Mouse (Mus musculus): ENCODE measurements at regions not wholly inside any gene's neighbourhood (a gene's known extent, or its start where the extent isn't known, plus 50 kb on each side); places are given as distances from the start of the nearest gene placed in this dataset.
"Not testable (repeated sequence)": the region's sequence is repeated elsewhere in the genome, so short reads cannot be mapped to it uniquely, and the experiment has no call there.

DNA sequence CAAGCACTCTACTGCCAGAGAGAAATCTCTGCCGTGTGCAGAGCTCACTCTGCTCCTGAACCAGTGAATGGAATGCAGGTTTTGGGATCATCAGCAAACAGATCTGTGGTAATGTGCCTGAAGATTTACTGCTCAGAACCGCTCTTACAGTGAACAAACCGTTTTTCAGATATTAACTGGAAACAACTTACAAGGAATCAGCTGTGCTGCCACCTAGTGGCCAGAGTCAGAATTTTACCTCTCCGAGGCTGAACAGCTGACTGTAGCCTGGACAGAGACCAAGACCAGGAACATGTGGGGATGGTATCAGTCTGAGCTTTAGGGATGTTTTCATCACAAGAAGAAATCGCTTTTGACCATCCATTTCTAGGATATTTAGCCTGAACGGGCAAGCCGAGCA lies 65.3 kb downstream of the Gm15023 start:
- not testable (repeated sequence) for H3K4me3 ChIP-seq; H3K9me3 ChIP-seq (replicated peaks); ATAC-seq; H3K27me3 ChIP-seq; H3K36me3 ChIP-seq (ENCODE audit: poor library complexity, severe bottlenecking); H3K27ac ChIP-seq; H3K9ac ChIP-seq; H3K4me1 ChIP-seq; H3K4me2 ChIP-seq
- WGBS: 32% methylated on average over 6 of the region's 7 CpGs

GRCm38 (mm10) chrX:135110866-135111265 lies 66.6 kb downstream of the Gm15023 start:
- H3K36me3 ChIP-seq (ENCODE audit: poor library complexity, severe bottlenecking); H3K9ac ChIP-seq; ATAC-seq; H3K27ac ChIP-seq; H3K4me2 ChIP-seq; H3K9me3 ChIP-seq (replicated peaks); H3K27me3 ChIP-seq; H3K4me1 ChIP-seq; H3K4me3 ChIP-seq: not testable (repeated sequence)
- WGBS: 25% methylated on average over 4 of the region's 4 CpGs

DNA sequence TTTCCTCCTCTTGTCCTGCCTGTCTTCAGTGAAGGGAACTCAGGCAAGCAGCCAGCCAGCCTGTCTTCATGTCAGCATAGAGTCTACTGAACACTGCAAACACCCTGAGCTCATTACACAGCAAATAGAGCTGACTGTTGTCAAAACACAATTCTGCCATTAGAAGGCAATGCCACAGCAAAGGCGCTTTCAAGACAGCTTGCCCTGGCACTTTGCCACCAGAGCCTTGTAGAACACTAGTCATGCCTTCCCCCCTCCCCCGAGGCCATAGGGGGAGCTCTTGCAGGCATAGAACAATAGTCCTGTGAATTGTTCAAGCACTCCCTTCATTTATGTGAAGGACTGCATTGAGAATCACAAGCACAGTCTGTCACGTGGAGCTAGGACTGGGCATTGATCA lies 75.8 kb downstream of the Gm15023 start:
- H3K27ac ChIP-seq: no peak overlapping the region
- ATAC-seq: peak; percentile 96
- 22% methylated on average over 3 of the region's 3 CpGs for WGBS
- H3K4me2 ChIP-seq: no peak overlapping the region
- H3K9me3 ChIP-seq (replicated peaks): no peaks in the 10 kb centered on the region
- no peak overlapping the region for H3K4me3 ChIP-seq
- H3K9ac ChIP-seq: no peak overlapping the region
- no peaks in the 10 kb centered on the region for H3K4me1 ChIP-seq
- H3K27me3 ChIP-seq: peaks cover 5% of the 10 kb centered on the region; the same call in 1 of the 2 replicates
- no peaks in the 10 kb centered on the region for H3K36me3 ChIP-seq (ENCODE audit: poor library complexity, severe bottlenecking)

GRCm38 (mm10) chrX:135098101-135098500 lies 79.3 kb downstream of the Gm15023 start:
- H3K4me1 ChIP-seq: no peaks in the 10 kb centered on the region
- H3K9ac ChIP-seq: no peak overlapping the region
- no peak overlapping the region for H3K4me3 ChIP-seq
- ATAC-seq: no peak
- no peak overlapping the region for H3K4me2 ChIP-seq
- H3K27ac ChIP-seq: no peak overlapping the region
- peaks cover 5% of the 10 kb centered on the region; the same call in 1 of the 2 replicates for H3K27me3 ChIP-seq
- no peaks in the 10 kb centered on the region for H3K9me3 ChIP-seq (replicated peaks)
- H3K36me3 ChIP-seq (ENCODE audit: poor library complexity, severe bottlenecking): no peaks in the 10 kb centered on the region

GRCm38 (mm10) chrX:135096206-135096605 lies 81.2 kb downstream of the Gm15023 start:
- Histone ChIP-seq H3K9me3 (replicated peaks) (no peaks in the 10 kb centered on the region), H3K4me3 (no peak overlapping the region), H3K27ac (no peak overlapping the region), H3K27me3 (peaks cover 5% of the 10 kb centered on the region; the same call in 1 of the 2 replicates), H3K4me2 (no peak overlapping the region), H3K9ac (no peak overlapping the region), H3K36me3 (ENCODE audit: poor library complexity, severe bottlenecking) (no peaks in the 10 kb centered on the region), H3K4me1 (no peaks in the 10 kb centered on the region)
- WGBS: 69% methylated on average over 3 of the region's 3 CpGs
- ATAC-seq: no peak

GRCm38 (mm10) chrX:135091074-135091473 lies 82.1 kb upstream of the Zmat1 start:
- not testable (repeated sequence) for H3K27ac ChIP-seq; H3K4me1 ChIP-seq; H3K9me3 ChIP-seq (replicated peaks); H3K27me3 ChIP-seq; H3K36me3 ChIP-seq (ENCODE audit: poor library complexity, severe bottlenecking); H3K4me3 ChIP-seq; H3K9ac ChIP-seq; H3K4me2 ChIP-seq
- ATAC-seq: peak; percentile 72
- 26% methylated on average over 1 of the region's 3 CpGs for WGBS

DNA sequence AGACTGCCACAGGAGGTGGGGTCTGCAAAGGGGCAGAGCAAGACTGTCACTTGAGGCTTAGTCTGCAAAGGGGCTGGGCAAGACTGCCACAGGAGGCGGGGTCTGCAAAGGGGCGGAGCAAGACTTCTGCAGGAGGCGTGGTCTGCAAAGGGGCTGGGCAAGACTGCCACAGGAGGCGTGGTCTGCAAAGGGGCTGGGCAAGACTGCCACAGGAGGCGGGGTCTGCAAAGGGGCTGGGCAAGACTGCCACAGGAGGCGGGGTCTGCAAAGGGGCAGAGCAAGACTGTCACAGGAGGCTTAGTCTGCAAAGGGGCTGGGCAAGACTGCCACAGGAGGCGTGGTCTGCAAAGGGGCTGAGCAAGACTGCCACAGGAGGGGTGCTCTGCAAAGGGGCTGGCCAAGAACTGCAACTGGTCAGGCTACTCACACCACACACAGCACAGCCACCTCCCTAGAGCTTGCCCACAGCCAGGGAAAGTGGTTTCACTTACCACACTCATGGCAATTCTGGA lies 78.1 kb upstream of the Zmat1 start:
- H3K4me2 ChIP-seq; H3K27me3 ChIP-seq; ATAC-seq; H3K9me3 ChIP-seq (replicated peaks); H3K4me1 ChIP-seq; H3K27ac ChIP-seq; H3K4me3 ChIP-seq; H3K9ac ChIP-seq; H3K36me3 ChIP-seq (ENCODE audit: poor library complexity, severe bottlenecking): not testable (repeated sequence)
- WGBS: 13% methylated on average over 6 of the region's 7 CpGs

DNA sequence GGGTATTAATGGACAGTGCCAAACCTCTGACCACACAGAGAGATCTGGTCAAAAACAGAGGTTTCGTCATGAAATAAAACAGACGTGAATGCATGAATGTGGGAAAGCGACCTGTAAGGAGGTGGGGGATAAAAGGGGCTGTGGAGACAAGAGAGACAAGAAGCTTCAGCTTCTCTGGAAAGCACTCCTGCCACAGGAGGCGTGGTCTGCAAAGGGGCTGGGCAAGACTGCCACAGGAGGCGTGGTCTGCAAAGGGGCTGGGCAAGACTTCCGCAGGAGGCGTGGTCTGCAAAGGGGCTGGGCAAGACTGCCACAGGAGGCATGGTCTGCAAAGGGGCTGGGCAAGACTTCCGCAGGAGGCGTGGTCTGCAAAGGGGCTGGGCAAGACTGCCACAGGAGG lies 77.6 kb upstream of the Zmat1 start:
- not testable (repeated sequence) for H3K27ac ChIP-seq; H3K4me1 ChIP-seq; H3K4me2 ChIP-seq; ATAC-seq; H3K36me3 ChIP-seq (ENCODE audit: poor library complexity, severe bottlenecking); H3K9me3 ChIP-seq (replicated peaks); H3K27me3 ChIP-seq; H3K4me3 ChIP-seq; H3K9ac ChIP-seq
- 33% methylated on average over 9 of the region's 9 CpGs for WGBS

DNA sequence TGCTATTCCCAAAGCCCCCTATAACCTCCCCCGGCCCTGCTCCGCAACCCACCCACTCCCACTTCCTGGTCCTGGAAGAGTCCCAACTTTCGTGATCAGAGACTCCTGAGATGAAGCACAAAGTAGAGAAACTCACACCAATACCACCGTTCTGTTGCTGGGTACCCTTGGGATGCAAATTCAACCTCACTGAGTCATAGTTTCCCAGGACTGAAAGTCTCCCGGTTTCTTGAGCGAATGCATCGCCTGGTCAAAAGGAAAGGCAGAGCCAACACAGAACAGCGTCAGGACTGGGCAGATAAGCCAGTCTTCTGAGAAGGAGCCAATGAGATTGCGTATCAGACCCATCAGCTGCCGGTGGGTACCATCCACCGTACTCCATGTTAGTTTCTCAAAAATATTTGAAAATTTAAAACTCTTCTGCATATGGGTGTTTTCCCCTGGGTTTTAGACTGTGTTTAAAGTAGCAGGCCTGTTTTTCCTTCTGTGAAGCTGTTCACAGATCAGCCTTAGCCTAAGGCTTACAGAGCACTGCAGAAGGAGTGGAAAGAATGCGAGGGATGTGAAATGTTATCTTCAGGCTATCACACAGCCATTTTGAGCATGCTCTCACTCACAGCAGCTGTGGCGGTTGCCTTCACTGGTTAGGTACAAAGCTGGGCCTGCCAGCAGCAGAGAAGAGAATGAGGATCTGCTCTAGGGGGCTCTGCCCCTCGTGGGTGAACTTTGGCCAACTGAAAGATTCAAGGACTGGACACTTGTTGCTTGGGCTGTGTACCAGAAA lies 77.0 kb upstream of the Zmat1 start:
- not testable (repeated sequence) for H3K4me3 ChIP-seq; H3K36me3 ChIP-seq (ENCODE audit: poor library complexity, severe bottlenecking); H3K9me3 ChIP-seq (replicated peaks); H3K27me3 ChIP-seq; H3K27ac ChIP-seq; H3K4me1 ChIP-seq; H3K9ac ChIP-seq; H3K4me2 ChIP-seq; ATAC-seq
- 79% methylated on average over 14 of the region's 14 CpGs for WGBS

DNA sequence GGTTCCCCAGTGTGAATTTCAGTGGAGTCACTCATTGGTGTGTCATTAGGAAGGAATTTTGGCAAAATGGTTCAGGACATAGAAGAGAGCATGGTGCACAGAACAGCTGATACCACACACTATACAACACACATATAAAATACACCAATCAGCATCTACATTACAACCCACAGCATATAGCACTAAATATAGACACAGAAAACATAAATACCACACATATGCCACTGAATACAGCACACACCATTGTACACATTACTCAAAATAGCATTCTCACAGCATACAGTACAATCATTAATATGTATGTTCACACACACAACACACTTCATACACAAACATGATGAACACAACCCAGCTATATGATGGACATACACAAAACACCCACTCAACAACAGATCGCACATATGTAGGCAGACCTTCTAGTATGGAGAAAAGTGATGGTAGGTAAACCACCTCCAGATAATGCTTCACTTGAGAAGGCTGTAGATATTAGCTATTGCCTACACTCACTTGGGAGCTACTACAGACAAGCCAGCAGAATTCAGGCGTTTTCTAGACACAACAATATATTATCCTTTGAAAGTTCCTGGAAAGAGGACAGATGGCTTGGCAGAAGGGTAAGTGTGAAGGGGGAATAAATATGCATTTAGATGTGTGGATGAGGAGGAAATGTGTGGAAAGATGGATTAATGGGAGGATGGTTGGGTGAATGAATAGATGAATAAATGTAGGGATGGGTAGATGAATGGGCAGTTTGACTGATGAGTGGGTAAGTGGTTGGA lies 71.6 kb upstream of the Zmat1 start:
- Histone ChIP-seq H3K9ac (no peak overlapping the region), H3K4me2 (no peak overlapping the region), H3K4me3 (no peak overlapping the region), H3K4me1 (no peaks in the 10 kb centered on the region), H3K36me3 (ENCODE audit: poor library complexity, severe bottlenecking) (no peaks in the 10 kb centered on the region), H3K27me3 (peaks cover 4% of the 10 kb centered on the region; the same call in 1 of the 2 replicates), H3K9me3 (replicated peaks) (no peaks in the 10 kb centered on the region), H3K27ac (no peak overlapping the region; the same call in 1 of the 2 replicates)
- ATAC-seq: peak; percentile 38; the same call in 1 of the 2 replicates
- 75% methylated on average over 2 of the region's 2 CpGs for WGBS

DNA sequence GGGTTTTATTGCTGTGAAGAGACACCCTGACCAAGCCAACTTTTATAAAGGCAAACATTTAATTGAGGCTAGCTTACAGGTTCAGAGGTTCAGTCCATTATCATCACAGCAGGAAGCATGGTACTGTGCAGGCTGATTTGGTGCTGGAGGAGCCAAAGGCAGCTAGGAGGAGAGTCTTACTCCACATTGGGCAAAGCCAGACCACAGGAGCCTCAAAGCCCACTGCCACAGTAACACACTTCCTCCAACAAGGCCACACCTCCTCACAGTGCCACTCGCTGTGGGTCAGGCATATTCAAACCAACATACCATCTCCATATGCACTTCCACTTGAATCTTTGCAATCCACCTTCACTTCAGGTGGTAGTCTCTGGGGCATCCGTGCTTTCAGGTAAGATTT lies 70.4 kb upstream of the Zmat1 start:
- Histone ChIP-seq H3K27ac (no peak overlapping the region), H3K4me3 (no peak overlapping the region), H3K4me2 (no peak overlapping the region), H3K9me3 (replicated peaks) (no peaks in the 10 kb centered on the region), H3K4me1 (no peaks in the 10 kb centered on the region), H3K27me3 (peaks cover 4% of the 10 kb centered on the region; the same call in 1 of the 2 replicates), H3K36me3 (ENCODE audit: poor library complexity, severe bottlenecking) (no peaks in the 10 kb centered on the region), H3K9ac (no peak overlapping the region)
- ATAC-seq: no peak
- 71% methylated on average over 2 of the region's 2 CpGs for WGBS

DNA sequence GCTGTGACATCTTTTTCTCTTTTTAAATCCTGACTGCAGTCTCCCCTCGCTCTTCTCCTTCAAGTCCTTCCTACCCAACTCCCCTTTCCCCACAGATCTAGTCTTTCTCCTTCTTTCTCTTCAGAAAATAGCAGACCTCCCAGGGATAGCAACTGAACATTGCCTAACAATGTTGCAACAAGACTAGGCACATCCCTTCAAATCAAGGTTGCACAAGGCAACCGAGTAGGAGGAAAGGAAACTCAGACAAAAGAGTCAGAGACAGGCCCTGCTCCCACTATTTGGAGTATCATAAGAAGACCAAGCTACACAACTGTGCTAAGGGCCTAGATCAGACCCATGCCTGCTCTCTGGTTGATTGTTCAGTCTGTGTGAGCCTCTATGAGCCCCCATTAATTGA lies 66.9 kb upstream of the Zmat1 start:
- 70% methylated on average over 2 of the region's 2 CpGs for whole genome bisulfite sequencing
- peaks cover 4% of the 10 kb centered on the region; the same call in 1 of the 2 replicates for H3K27me3 ChIP-seq
- H3K9me3 ChIP-seq (replicated peaks): no peaks in the 10 kb centered on the region
- no peak overlapping the region for H3K9ac ChIP-seq
- H3K36me3 ChIP-seq (ENCODE audit: poor library complexity, severe bottlenecking): no peaks in the 10 kb centered on the region
- no peak for ATAC-seq
- H3K4me3 ChIP-seq: no peak overlapping the region
- no peaks in the 10 kb centered on the region for H3K4me1 ChIP-seq
- no peak overlapping the region for H3K27ac ChIP-seq
- H3K4me2 ChIP-seq: no peak overlapping the region
